Mouse (Mus musculus) layer of hippocampus, postnatal 36 days (tissue): ENCODE measurements around the gene Mospd3. TPM values are rescaled to one million over a fixed set of nuclear protein-coding genes. Genes with fewer than 3 reads are reported as not detected.
"Not testable (repeated sequence)": the region's sequence is repeated elsewhere in the genome, so short reads cannot be mapped to it uniquely, and the experiment has no call there.

ENCODE experiments used
- DNase-seq, 2 experiments: peaks; one replicate each; pipeline ENCODE4 v3.0.0; 2022
- total RNA-seq, 2 experiments: library from RNA; stranded (reverse); gene quantifications; 2 replicates each; pipeline ENCODE4 v1.2.3; 2021

Mospd3 gene
- total RNA-seq, 2 experiments from 2014 or later, result 26.0 to 27.4 TPM

GRCm38 (mm10) chr5:137614921-137615320 is 14.1 kb upstream of the Mospd3 start:
- DNase-seq, result not testable (repeated sequence)

- DNase-seq, result no peak
Observed at GRCm38 (mm10) chr5:137613550-137613949, 12.7 kb upstream of the Mospd3 start, which contains the start of gene Pcolce. Pcolce (minus strand) TSS chr5:137613784.

- no peak for DNase-seq
Observed at GRCm38 (mm10) chr5:137613076-137613475, 12.2 kb upstream of the Mospd3 start.

GRCm38 (mm10) chr5:137611245-137611602 is 10.4 kb upstream of the Mospd3 start:
- no peak for DNase-seq

- no peak for DNase-seq
Observed at GRCm38 (mm10) chr5:137610548-137611244, 9.8 kb upstream of the Mospd3 start.

GRCm38 (mm10) chr5:137610056-137610455 is 9.2 kb upstream of the Mospd3 start:
- no peak for DNase-seq

GRCm38 (mm10) chr5:137609292-137609691 is 8.4 kb upstream of the Mospd3 start:
- DNase-seq, result no peak

GRCm38 (mm10) chr5:137608654-137609190 is 7.9 kb upstream of the Mospd3 start:
- DNase-seq, result no peak

GRCm38 (mm10) chr5:137607860-137608653 is 7.2 kb upstream of the Mospd3 start:
- no peak for DNase-seq

GRCm38 (mm10) chr5:137601365-137601729 is 489 bp upstream of the Mospd3 start:
- DNase-seq, result no peak

GRCm38 (mm10) chr5:137600281-137600618 is 608 bp downstream of the Mospd3 start:
- no peak for DNase-seq

- DNase-seq, result no peak
Observed at GRCm38 (mm10) chr5:137599600-137599999, 1.3 kb downstream of the Mospd3 start.

- no peak for DNase-seq
Observed at GRCm38 (mm10) chr5:137598100-137598826, 2.6 kb downstream of the Mospd3 start.

- DNase-seq, result no peak
Observed at GRCm38 (mm10) chr5:137597625-137598024, 3.2 kb downstream of the Mospd3 start.

GRCm38 (mm10) chr5:137596601-137597261 is 4.1 kb downstream of the Mospd3 start:
- DNase-seq, result no peak

GRCm38 (mm10) chr5:137595921-137596320 is 4.9 kb downstream of the Mospd3 start:
- DNase-seq, result no peak

GRCm38 (mm10) chr5:137590507-137590906 is 10.4 kb downstream of the Mospd3 start:
- no peak for DNase-seq

- DNase-seq, result peak; percentile 54 to 55
Observed at GRCm38 (mm10) chr5:137584976-137585375, 15.9 kb downstream of the Mospd3 start.

GRCm38 (mm10) chr5:137583670-137584169 is 17.1 kb downstream of the Mospd3 start:
- DNase-seq, result peak; percentile 55 to 58

GRCm38 (mm10) chr5:137582702-137583101 is 18.2 kb downstream of the Mospd3 start:
- DNase-seq, result no peak

GRCm38 (mm10) chr5:137580246-137580645 is 20.6 kb downstream of the Mospd3 start:
- no peak for DNase-seq

GRCm38 (mm10) chr5:137574470-137574901 is 26.4 kb downstream of the Mospd3 start:
- peak; percentile 39 to 60 for DNase-seq
